Mouse (Mus musculus): ENCODE results near the gene Cdk19.

GRCm38 (mm10) chr10:40426096-40426450 lies 86.7 kb downstream of the Cdk19 start:
- TF ChIP-seq TAL1 (IDR thresholded peaks at IDR 0.05; ENCODE audit: low read length) (no peak), GATA1 (IDR thresholded peaks at IDR 0.05; ENCODE audit: low read length) (no peak)

Data from erythroblast, embryonic 14.5 days (primary cell).